Mouse (Mus musculus): ENCODE data around the gene Fam196a.

GRCm38 (mm10) chr7:134862000-134862399, 76.2 kb downstream of the Fam196a start:
- TF ChIP-seq CTCF (conservative IDR thresholded peaks at IDR 0.05; ENCODE audit: low read length), result no peak
- no peak for TF ChIP-seq POU5F1 (IDR thresholded peaks at IDR 0.05; ENCODE audit: borderline replicate concordance, low read length)

Measured in E14TG2a.4 (cell line).